Mouse (Mus musculus) lung, postnatal 14 days (tissue): ENCODE data around the gene Rpl10.

Experiments used
- DNase-seq: peaks from one replicate; pipeline ENCODE4 v3.0.0; 2021

The Rpl10 gene

DNA sequence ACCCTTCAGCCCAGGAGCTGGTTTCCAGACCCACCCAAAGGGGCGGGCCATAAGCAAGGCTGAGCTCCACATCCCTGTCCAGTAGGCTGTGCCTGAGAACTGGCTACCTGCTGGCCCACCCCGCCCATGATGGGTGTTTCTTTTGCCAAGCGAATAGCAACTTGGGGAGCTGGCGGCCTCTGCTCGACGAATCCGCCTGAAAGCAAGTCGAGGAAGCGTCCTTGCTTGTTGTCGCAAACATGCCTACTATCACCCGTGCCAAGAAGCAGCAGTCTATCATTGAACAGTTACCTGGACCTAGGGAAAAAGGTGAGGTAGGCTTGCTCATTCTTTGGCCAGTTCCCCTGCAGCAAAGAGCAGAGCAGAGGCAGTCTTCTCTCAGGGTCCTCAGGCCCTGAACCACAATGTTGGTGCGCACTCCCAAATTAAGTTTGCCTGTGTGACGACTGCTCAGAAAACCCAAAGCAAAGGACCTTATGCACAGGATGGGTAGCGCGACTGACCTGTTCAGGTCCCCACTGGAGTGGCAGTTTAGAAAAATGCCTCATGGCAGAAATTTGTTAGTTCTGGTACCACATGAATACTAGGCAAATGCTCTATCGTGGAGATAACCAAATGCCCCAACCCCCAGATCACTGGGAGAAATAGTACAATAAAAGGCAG, 11.3 kb downstream of the Rpl10 start, which contains the start of the genes Taz and Dnase1l1:
TSS of gene Taz (plus strand) at position 181 of the 663 bp plus-strand sequence.
TSS of gene Dnase1l1 (minus strand) at position 606 of the 663 bp plus-strand sequence.
- DNase-seq, result peak; percentile 80

DNA sequence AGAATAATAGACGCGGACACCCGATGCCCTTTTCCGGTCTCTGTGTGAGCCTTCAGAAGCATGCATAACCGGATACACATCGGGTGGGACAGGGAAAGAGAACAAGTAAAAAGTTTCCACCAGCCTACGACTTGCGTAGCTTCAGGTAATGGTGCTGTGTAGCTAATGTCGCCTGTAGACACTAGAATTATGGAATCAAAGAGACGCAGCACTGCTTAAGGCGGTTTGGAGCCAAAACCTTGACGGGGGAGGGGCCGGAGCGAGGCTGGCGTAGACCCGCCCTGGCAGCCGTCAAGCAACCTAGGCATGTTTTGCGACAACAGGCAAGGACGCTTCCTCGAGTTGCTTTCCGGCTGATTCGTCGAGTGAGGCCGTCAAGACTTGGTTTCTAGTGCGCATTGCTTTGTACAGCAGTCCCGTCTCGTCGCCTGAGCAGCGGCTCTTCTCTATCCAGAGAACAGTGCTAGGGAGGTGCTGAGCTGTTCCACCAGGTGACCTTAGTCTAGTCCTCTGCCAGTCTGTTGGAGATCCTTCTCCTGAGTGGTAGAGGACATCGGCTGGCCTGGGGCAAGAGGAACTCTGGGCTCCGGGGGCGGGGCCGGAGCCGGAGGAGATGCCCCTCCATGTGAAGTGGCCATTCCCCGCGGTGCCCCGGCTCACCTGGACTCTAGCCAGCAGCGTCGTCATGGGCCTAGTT, 11.9 kb downstream of the Rpl10 start:
- DNase-seq, result peak; percentile 86

DNA sequence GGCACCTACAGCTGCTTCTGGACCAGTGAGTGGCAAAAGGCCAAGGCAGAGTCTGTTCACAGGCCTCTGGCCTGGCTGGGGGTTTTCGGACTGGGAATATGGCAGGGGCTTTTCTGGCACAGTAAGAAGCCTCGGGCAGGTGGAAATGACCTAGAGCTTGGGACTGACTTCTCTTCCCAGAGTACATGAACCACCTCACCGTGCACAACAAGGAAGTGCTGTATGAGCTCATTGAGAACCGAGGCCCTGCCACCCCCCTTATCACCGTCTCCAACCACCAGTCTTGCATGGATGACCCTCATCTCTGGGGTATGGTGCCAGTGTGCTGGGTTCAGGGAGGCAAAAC, 12.5 kb downstream of the Rpl10 start:
- DNase-seq, result no peak

DNA sequence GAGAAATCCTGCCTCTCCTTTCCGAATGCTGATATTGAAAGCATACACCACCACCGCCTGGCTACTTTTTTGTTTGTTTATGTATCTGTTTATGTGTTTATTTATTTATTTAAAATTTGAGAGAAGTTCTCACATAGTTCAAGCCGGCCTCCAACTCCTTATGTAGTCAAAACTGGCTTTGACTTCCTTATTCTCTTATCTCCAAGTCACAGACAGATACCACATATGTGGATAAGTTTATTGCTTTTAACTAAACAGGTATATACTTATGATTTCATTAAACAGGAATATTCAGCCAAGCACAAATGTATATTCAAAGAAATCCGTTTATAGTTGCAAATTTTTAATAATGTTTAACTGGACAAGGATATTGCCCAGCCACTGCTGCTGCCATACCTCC, 22.8 kb downstream of the Rpl10 start:
- no peak for DNase-seq

DNA sequence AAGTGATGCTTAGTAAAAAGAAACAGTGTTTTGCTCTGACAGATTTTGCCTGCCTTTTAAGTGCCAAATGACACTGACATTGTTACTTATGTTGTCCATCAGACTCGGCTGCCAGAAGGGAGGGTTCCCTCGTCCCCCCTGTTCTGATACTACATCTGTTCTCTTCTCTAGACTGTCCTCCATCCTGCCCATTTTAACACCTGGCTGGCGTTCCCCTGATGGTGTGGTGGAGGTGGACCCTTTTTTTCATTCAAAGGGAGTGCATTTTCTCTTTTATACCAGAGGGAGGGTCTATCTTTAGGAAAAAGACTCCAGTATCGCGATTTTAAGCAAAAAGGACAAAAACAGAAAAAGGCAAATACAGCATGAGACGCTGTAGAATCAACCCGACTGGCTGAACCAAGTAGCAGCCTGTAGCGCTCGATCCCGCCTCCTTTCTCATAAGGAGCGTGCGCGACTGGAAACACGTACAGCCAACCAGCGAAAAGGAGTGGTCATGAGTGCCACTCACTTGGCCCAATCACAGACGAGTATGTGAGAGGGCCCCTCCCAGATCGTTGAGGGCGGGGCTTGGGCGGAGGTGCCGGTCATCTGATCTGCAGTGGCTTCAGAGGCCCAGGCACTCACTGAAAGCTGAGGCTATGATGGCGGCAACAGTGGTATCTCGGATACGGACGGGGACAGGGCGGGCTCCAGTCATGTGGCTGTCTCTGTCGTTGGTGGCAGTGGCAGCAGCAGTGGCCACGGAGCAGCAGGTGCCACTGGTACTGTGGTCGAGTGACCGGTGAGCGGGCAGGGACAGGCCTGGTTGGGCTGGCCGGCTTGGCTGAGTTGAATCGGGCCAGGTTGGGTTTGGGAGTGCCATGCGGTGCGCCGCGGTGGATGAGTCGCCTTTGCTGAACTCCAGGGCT, 26.2 kb downstream of the Rpl10 start, which contains the start of gene Atp6ap1:
TSS of gene Atp6ap1 (plus strand) at position 560 of the 911 bp plus-strand sequence.
- peak; percentile 94 for DNase-seq

DNA sequence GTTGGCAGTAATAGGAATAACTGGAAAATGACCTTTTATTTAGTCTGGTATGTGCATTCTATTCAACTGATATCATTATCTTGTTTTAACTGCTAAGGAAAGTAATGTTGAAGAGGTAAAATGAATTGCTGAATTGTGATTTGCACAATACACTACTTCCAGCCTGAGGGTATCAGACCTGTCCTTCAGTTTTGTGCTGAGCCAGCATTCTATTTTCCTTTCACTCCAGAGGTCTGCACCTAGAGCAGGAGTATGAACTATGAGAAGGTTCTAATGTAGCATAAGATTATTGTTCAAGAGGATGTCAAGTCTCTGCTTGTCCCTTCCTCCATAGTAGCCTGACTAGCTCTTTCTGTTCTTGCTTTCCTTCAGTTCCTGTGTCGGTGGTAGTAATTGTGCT, 27.7 kb downstream of the Rpl10 start:
- no peak for DNase-seq

DNA sequence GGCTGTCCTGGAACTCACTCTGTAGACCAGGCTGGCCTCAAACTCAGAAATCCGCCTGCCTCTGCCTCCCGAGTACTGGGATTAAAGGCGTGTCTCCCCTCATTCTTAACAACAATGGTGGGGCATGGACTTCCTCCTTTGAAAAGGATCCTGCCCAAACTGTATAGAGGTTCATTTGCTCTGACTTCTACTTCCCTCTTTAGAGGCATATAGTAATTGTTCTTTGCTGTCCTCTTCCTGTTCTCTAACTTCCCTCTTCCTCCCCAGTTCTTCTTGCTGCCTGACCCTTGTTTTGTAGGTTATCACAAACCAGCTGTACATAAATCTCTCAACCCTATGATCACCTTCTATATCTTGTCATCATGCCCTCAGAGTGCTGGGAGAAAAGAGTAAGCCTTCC, 29.1 kb downstream of the Rpl10 start:
- DNase-seq, result no peak

DNA sequence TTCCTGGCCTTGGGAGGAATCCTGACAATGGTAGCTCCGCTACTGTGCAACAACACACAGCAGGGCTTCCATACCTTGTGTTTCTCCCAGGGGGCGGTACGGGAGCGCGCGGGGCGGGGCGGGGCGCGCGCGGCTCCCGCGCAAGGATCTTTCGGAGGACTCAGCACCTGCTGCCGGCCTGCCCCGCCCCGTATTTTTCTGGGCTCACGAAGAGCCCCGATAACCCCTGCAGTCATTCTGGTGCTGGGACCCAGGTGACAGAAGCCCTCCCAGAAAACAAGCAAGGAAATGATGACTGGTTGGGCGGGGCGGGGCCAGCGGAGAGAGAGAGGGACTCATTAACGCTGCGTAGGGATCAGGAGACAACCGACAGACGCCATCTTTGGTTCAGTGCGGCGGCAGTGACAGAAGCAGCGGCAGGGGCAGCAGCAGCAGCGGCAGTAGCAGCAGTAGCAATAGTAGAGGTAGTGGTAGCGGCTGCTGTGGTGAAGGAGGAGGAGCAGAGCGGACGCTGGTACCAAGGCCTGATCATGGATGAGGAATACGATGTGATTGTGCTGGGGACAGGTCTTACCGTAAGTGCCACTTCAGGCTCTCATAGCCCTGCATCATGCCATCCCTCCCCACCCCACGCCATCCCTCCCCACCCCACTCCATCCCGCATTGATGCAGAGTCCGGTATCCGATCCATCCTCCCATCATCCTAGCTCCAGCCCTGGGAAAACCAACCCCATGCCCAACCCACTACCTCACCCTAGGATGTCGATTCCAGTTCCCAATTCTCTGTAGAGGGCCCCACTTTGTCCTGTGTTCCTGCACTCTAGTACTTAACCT, 34.5 kb downstream of the Rpl10 start, which contains the start of gene Gdi1:
TSS of gene Gdi1 (plus strand) at position 132 of the 834 bp plus-strand sequence.
- DNase-seq, result peak; percentile 74

DNA sequence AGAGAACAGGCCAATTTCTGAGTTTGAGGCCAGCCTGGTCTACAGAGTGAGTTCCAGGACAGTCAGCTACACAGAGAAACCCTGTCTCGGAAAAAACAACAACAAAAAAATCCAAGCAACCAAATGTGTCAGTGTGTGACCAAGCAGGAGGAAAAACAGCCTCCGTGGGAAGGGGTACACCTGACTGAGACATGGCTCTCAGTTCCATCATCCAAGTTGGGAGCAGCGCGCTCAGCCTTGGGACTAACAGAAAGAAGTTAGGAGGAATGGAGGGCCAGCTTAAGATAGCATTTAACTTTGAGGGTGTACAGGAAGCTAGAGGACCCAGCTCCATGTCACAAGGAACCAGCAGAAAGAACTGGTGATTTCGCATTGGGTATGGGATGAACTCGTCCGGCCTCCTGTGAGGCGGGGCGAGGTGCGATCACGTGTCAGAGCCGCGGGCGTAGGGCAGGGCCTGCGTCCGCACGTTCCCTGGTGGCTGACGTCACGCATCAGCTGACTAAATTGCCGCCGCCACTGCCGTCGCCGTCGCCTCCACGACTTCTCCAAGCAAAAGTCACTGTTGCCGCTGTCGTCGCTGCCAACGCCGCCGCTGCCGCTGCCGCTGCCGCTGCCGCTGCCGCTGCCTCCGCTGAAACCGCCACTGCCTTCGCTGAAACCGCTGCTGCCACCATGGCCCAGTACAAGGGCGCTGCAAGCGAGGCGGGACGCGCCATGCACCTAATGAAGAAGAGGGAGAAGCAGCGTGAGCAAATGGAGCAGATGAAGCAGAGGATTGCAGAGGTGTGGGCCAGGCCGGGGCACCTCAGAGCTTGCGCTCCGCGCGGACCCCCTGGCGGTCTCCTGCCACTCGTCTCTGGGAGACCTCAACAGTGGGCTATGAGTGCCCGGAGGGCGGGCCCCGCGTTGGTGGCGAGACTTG, 42.2 kb downstream of the Rpl10 start, which contains the start of gene Fam50a:
TSS of gene Fam50a (plus strand) at position 494 of the 925 bp plus-strand sequence.
- peak; percentile 86 for DNase-seq
